Mouse (Mus musculus): ENCODE results near the gene Gp9. TPM values are rescaled to one million over a fixed set of nuclear protein-coding genes. Genes with fewer than 3 reads are reported as not detected.

The Gp9 gene
- total and polyA plus RNA-seq, 2 experiments from 2014 or later, result 0.34 TPM; not detected in 1

- no peaks in the 10 kb centered on the region for H3K27me3 ChIP-seq (ENCODE audit: insufficient read depth, low read length)
- H3K4me3 ChIP-seq (ENCODE audit: low read length), result no peak overlapping the region
- no peak for TF ChIP-seq CTCF (IDR thresholded peaks at IDR 0.05; ENCODE audit: low read depth)
- no peak overlapping the region for H3K27ac ChIP-seq
- H3K36me3 ChIP-seq (ENCODE audit: insufficient read depth, low read length), result no peaks in the 10 kb centered on the region
- 92% methylated on average over 8 of the region's 8 CpGs for WGBS
- no peak overlapping the region for H3K9ac ChIP-seq (replicated peaks; ENCODE audit: low read length)
- no peak for DNase-seq (ENCODE audit: low spot score)
- no peaks in the 10 kb centered on the region for H3K4me1 ChIP-seq (ENCODE audit: insufficient read depth, low read length)
- ATAC-seq, result no peak
- H3K9me3 ChIP-seq (ENCODE audit: low read length), result no peaks in the 10 kb centered on the region
- H3K4me2 ChIP-seq (ENCODE audit: low read depth, low read length), result no peak overlapping the region
Measured at GRCm38 (mm10) chr6:87741978-87742377, 35.9 kb upstream of the Gp9 start.

GRCm38 (mm10) chr6:87742804-87743203 is 35.1 kb upstream of the Gp9 start:
- no peak overlapping the region for H3K9ac ChIP-seq (replicated peaks; ENCODE audit: low read length)
- H3K4me3 ChIP-seq (ENCODE audit: low read length), result no peak overlapping the region
- H3K9me3 ChIP-seq (ENCODE audit: low read length), result no peaks in the 10 kb centered on the region
- 75% methylated on average over 5 of the region's 5 CpGs for WGBS
- no peak overlapping the region for H3K4me2 ChIP-seq (ENCODE audit: low read depth, low read length)
- no peaks in the 10 kb centered on the region for H3K4me1 ChIP-seq (ENCODE audit: insufficient read depth, low read length)
- peak; percentile 5 for DNase-seq (ENCODE audit: low spot score)
- H3K36me3 ChIP-seq (ENCODE audit: insufficient read depth, low read length), result no peaks in the 10 kb centered on the region
- no peak overlapping the region for H3K27ac ChIP-seq
- no peaks in the 10 kb centered on the region for H3K27me3 ChIP-seq (ENCODE audit: insufficient read depth, low read length)
- TF ChIP-seq CTCF (IDR thresholded peaks at IDR 0.05; ENCODE audit: low read depth), result peak; percentile 44
- ATAC-seq, result no peak

- no peak overlapping the region for H3K9ac ChIP-seq (replicated peaks; ENCODE audit: low read length)
- DNase-seq (ENCODE audit: low spot score), result no peak
- no peak overlapping the region for H3K4me2 ChIP-seq (ENCODE audit: low read depth, low read length)
- no peak for TF ChIP-seq CTCF (IDR thresholded peaks at IDR 0.05; ENCODE audit: low read depth)
- H3K9me3 ChIP-seq (ENCODE audit: low read length), result no peaks in the 10 kb centered on the region
- no peak overlapping the region for H3K4me3 ChIP-seq (ENCODE audit: low read length)
- WGBS, result 74% methylated on average over 5 of the region's 5 CpGs
- H3K4me1 ChIP-seq (ENCODE audit: insufficient read depth, low read length), result no peaks in the 10 kb centered on the region
- no peak overlapping the region for H3K27ac ChIP-seq
- no peaks in the 10 kb centered on the region for H3K27me3 ChIP-seq (ENCODE audit: insufficient read depth, low read length)
- H3K36me3 ChIP-seq (ENCODE audit: insufficient read depth, low read length), result no peaks in the 10 kb centered on the region
- ATAC-seq, result no peak
Measured at GRCm38 (mm10) chr6:87743281-87743680, 34.6 kb upstream of the Gp9 start.

- DNase-seq (ENCODE audit: low spot score) (no peak), ATAC-seq (no peak)
- no peaks in the 10 kb centered on the region for H3K27me3 ChIP-seq (ENCODE audit: insufficient read depth, low read length)
- 91% methylated on average over 3 of the region's 3 CpGs for WGBS
- TF ChIP-seq CTCF (IDR thresholded peaks at IDR 0.05; ENCODE audit: low read depth), result no peak
- no peaks in the 10 kb centered on the region for H3K9me3 ChIP-seq (ENCODE audit: low read length)
- H3K9ac ChIP-seq (replicated peaks; ENCODE audit: low read length), result no peak overlapping the region
- H3K27ac ChIP-seq, result no peak overlapping the region
- no peaks in the 10 kb centered on the region for H3K4me1 ChIP-seq (ENCODE audit: insufficient read depth, low read length)
- H3K4me3 ChIP-seq (ENCODE audit: low read length), result no peak overlapping the region
- no peaks in the 10 kb centered on the region for H3K36me3 ChIP-seq (ENCODE audit: insufficient read depth, low read length)
- H3K4me2 ChIP-seq (ENCODE audit: low read depth, low read length), result no peak overlapping the region
Measured at GRCm38 (mm10) chr6:87744632-87745031, 33.2 kb upstream of the Gp9 start.

GRCm38 (mm10) chr6:87745301-87745700 is 32.6 kb upstream of the Gp9 start:
- no peak overlapping the region for H3K27ac ChIP-seq
- H3K27me3 ChIP-seq (ENCODE audit: insufficient read depth, low read length), result no peaks in the 10 kb centered on the region
- DNase-seq (ENCODE audit: low spot score) (no peak), ATAC-seq (no peak)
- no peaks in the 10 kb centered on the region for H3K4me1 ChIP-seq (ENCODE audit: insufficient read depth, low read length)
- H3K4me3 ChIP-seq (ENCODE audit: low read length), result no peak overlapping the region
- no peak overlapping the region for H3K9ac ChIP-seq (replicated peaks; ENCODE audit: low read length)
- H3K9me3 ChIP-seq (ENCODE audit: low read length), result no peaks in the 10 kb centered on the region
- TF ChIP-seq CTCF (IDR thresholded peaks at IDR 0.05; ENCODE audit: low read depth), result no peak
- 29% methylated on average over 1 of the region's 1 CpGs for WGBS
- no peak overlapping the region for H3K4me2 ChIP-seq (ENCODE audit: low read depth, low read length)
- H3K36me3 ChIP-seq (ENCODE audit: insufficient read depth, low read length), result no peaks in the 10 kb centered on the region

GRCm38 (mm10) chr6:87746059-87746458 is 31.8 kb upstream of the Gp9 start:
- DNase-seq (ENCODE audit: low spot score) (no peak), ATAC-seq (no peak)
- no peaks in the 10 kb centered on the region for H3K4me1 ChIP-seq (ENCODE audit: insufficient read depth, low read length)
- H3K9me3 ChIP-seq (ENCODE audit: low read length), result no peaks in the 10 kb centered on the region
- no peaks in the 10 kb centered on the region for H3K36me3 ChIP-seq (ENCODE audit: insufficient read depth, low read length)
- 54% methylated on average over 3 of the region's 3 CpGs for WGBS
- H3K9ac ChIP-seq (replicated peaks; ENCODE audit: low read length), result no peak overlapping the region
- no peak overlapping the region for H3K4me2 ChIP-seq (ENCODE audit: low read depth, low read length)
- H3K4me3 ChIP-seq (ENCODE audit: low read length), result no peak overlapping the region
- no peak overlapping the region for H3K27ac ChIP-seq
- no peak for TF ChIP-seq CTCF (IDR thresholded peaks at IDR 0.05; ENCODE audit: low read depth)
- no peaks in the 10 kb centered on the region for H3K27me3 ChIP-seq (ENCODE audit: insufficient read depth, low read length)

GRCm38 (mm10) chr6:87746849-87747248 is 31.0 kb upstream of the Gp9 start:
- 83% methylated on average over 2 of the region's 2 CpGs for WGBS
- Histone ChIP-seq H3K27ac (no peak overlapping the region), H3K4me1 (ENCODE audit: insufficient read depth, low read length) (no peaks in the 10 kb centered on the region), H3K9ac (replicated peaks; ENCODE audit: low read length) (no peak overlapping the region), H3K9me3 (ENCODE audit: low read length) (no peaks in the 10 kb centered on the region), H3K27me3 (ENCODE audit: insufficient read depth, low read length) (no peaks in the 10 kb centered on the region), H3K4me2 (ENCODE audit: low read depth, low read length) (no peak overlapping the region), H3K36me3 (ENCODE audit: insufficient read depth, low read length) (no peaks in the 10 kb centered on the region), H3K4me3 (ENCODE audit: low read length) (no peak overlapping the region)
- no peak for TF ChIP-seq CTCF (IDR thresholded peaks at IDR 0.05; ENCODE audit: low read depth)
- DNase-seq (ENCODE audit: low spot score) (no peak), ATAC-seq (no peak)
